Mouse (Mus musculus): ENCODE results near the gene Ddx39b. TPM values are rescaled to one million over a fixed set of nuclear protein-coding genes. Genes with fewer than 3 reads are reported as not detected.
A peak's percentile ranks its signal among the peaks of the same experiment; 100 is the strongest.
"Not testable (repeated sequence)": the region's sequence is repeated elsewhere in the genome, so short reads cannot be mapped to it uniquely, and the experiment has no call there.

Ddx39b gene
- polyA plus RNA-seq, 1 experiment, result 382 TPM

- H3K4me1 ChIP-seq (ENCODE audit: control insufficient read depth, insufficient read depth, low read length), result no peaks in the 10 kb centered on the region
- no peak for TF ChIP-seq POLR2A (IDR thresholded peaks at IDR 0.05; ENCODE audit: extremely low read depth, insufficient read depth, low read length)
- TF ChIP-seq CTCF (IDR thresholded peaks at IDR 0.05; ENCODE audit: extremely low read depth, insufficient read depth, low read length), result no peak
- H3K4me3 ChIP-seq (ENCODE audit: insufficient read depth, low read length), result no peak overlapping the region
- H3K27ac ChIP-seq (ENCODE audit: insufficient read depth, low read length), result no peak overlapping the region
Observed at GRCm38 (mm10) chr17:35269653-35270347, 28.3 kb downstream of the Ddx39b start.

- H3K27ac ChIP-seq (ENCODE audit: insufficient read depth, low read length), result no peak overlapping the region
- no peak for TF ChIP-seq POLR2A (IDR thresholded peaks at IDR 0.05; ENCODE audit: extremely low read depth, insufficient read depth, low read length)
- no peak for TF ChIP-seq CTCF (IDR thresholded peaks at IDR 0.05; ENCODE audit: extremely low read depth, insufficient read depth, low read length)
- no peak overlapping the region for H3K4me3 ChIP-seq (ENCODE audit: insufficient read depth, low read length)
- no peaks in the 10 kb centered on the region for H3K4me1 ChIP-seq (ENCODE audit: control insufficient read depth, insufficient read depth, low read length)
Observed at GRCm38 (mm10) chr17:35272249-35272648, 30.7 kb downstream of the Ddx39b start.

- Histone ChIP-seq H3K27ac (ENCODE audit: insufficient read depth, low read length) (no peak overlapping the region), H3K4me3 (ENCODE audit: insufficient read depth, low read length) (no peak overlapping the region), H3K4me1 (ENCODE audit: control insufficient read depth, insufficient read depth, low read length) (no peaks in the 10 kb centered on the region)
- TF ChIP-seq CTCF (IDR thresholded peaks at IDR 0.05; ENCODE audit: extremely low read depth, insufficient read depth, low read length), result peak; percentile 83
- no peak for TF ChIP-seq POLR2A (IDR thresholded peaks at IDR 0.05; ENCODE audit: extremely low read depth, insufficient read depth, low read length)
Observed at GRCm38 (mm10) chr17:35274770-35275169, 33.2 kb downstream of the Ddx39b start.

GRCm38 (mm10) chr17:35276304-35276864, 34.8 kb downstream of the Ddx39b start:
- Histone ChIP-seq H3K27ac (ENCODE audit: insufficient read depth, low read length) (no peak overlapping the region), H3K4me1 (ENCODE audit: control insufficient read depth, insufficient read depth, low read length) (no peaks in the 10 kb centered on the region), H3K4me3 (ENCODE audit: insufficient read depth, low read length) (no peak overlapping the region)
- TF ChIP-seq POLR2A (IDR thresholded peaks at IDR 0.05; ENCODE audit: extremely low read depth, insufficient read depth, low read length), result no peak
- TF ChIP-seq CTCF (IDR thresholded peaks at IDR 0.05; ENCODE audit: extremely low read depth, insufficient read depth, low read length), result no peak

- H3K4me3 ChIP-seq (ENCODE audit: insufficient read depth, low read length), result no peak overlapping the region
Observed at GRCm38 (mm10) chr17:35278049-35278448, 36.5 kb downstream of the Ddx39b start.

GRCm38 (mm10) chr17:35278957-35279688, 37.6 kb downstream of the Ddx39b start:
- no peaks in the 10 kb centered on the region for H3K4me1 ChIP-seq (ENCODE audit: control insufficient read depth, insufficient read depth, low read length)
- no peak overlapping the region for H3K4me3 ChIP-seq (ENCODE audit: insufficient read depth, low read length)
- no peak overlapping the region for H3K27ac ChIP-seq (ENCODE audit: insufficient read depth, low read length)
- no peak for TF ChIP-seq CTCF (IDR thresholded peaks at IDR 0.05; ENCODE audit: extremely low read depth, insufficient read depth, low read length)
- no peak for TF ChIP-seq POLR2A (IDR thresholded peaks at IDR 0.05; ENCODE audit: extremely low read depth, insufficient read depth, low read length)

More at GRCm38 (mm10) chr17:35278049-35278448, 36.5 kb downstream of the Ddx39b start:
- no peak overlapping the region for H3K27ac ChIP-seq (ENCODE audit: insufficient read depth, low read length)
- no peak for TF ChIP-seq CTCF (IDR thresholded peaks at IDR 0.05; ENCODE audit: extremely low read depth, insufficient read depth, low read length)
- TF ChIP-seq POLR2A (IDR thresholded peaks at IDR 0.05; ENCODE audit: extremely low read depth, insufficient read depth, low read length), result no peak
- no peaks in the 10 kb centered on the region for H3K4me1 ChIP-seq (ENCODE audit: control insufficient read depth, insufficient read depth, low read length)

GRCm38 (mm10) chr17:35280276-35280675, 38.7 kb downstream of the Ddx39b start:
- H3K4me1 ChIP-seq (ENCODE audit: control insufficient read depth, insufficient read depth, low read length), result no peaks in the 10 kb centered on the region
- TF ChIP-seq POLR2A (IDR thresholded peaks at IDR 0.05; ENCODE audit: extremely low read depth, insufficient read depth, low read length) (no peak), CTCF (IDR thresholded peaks at IDR 0.05; ENCODE audit: extremely low read depth, insufficient read depth, low read length) (no peak)
- no peak overlapping the region for H3K27ac ChIP-seq (ENCODE audit: insufficient read depth, low read length)
- H3K4me3 ChIP-seq (ENCODE audit: insufficient read depth, low read length), result no peak overlapping the region

GRCm38 (mm10) chr17:35285431-35285830, 43.9 kb downstream of the Ddx39b start:
- no peak overlapping the region for H3K27ac ChIP-seq (ENCODE audit: insufficient read depth, low read length)
- TF ChIP-seq CTCF (IDR thresholded peaks at IDR 0.05; ENCODE audit: extremely low read depth, insufficient read depth, low read length) (no peak), POLR2A (IDR thresholded peaks at IDR 0.05; ENCODE audit: extremely low read depth, insufficient read depth, low read length) (no peak)
- H3K4me3 ChIP-seq (ENCODE audit: insufficient read depth, low read length), result no peak overlapping the region
- no peaks in the 10 kb centered on the region for H3K4me1 ChIP-seq (ENCODE audit: control insufficient read depth, insufficient read depth, low read length)

GRCm38 (mm10) chr17:35295796-35296195, 54.2 kb downstream of the Ddx39b start:
- H3K4me3 ChIP-seq (ENCODE audit: insufficient read depth, low read length); H3K4me1 ChIP-seq (ENCODE audit: control insufficient read depth, insufficient read depth, low read length); H3K27ac ChIP-seq (ENCODE audit: insufficient read depth, low read length): not testable (repeated sequence)
- TF ChIP-seq CTCF (IDR thresholded peaks at IDR 0.05; ENCODE audit: extremely low read depth, insufficient read depth, low read length), result peak; percentile 51

GRCm38 (mm10) chr17:35300261-35300945, 58.9 kb downstream of the Ddx39b start:
- H3K4me3 ChIP-seq (ENCODE audit: insufficient read depth, low read length); H3K4me1 ChIP-seq (ENCODE audit: control insufficient read depth, insufficient read depth, low read length); H3K27ac ChIP-seq (ENCODE audit: insufficient read depth, low read length): not testable (repeated sequence)

Measured in cortical plate, adult 2 months (tissue).